Mouse (Mus musculus) gonadal fat pad, adult 2 months (tissue): ENCODE results near the gene Slain2. TPM values are rescaled to one million over a fixed set of nuclear protein-coding genes. Genes with fewer than 3 reads are reported as not detected.
"Not testable (repeated sequence)": the region's sequence is repeated elsewhere in the genome, so short reads cannot be mapped to it uniquely, and the experiment has no call there.

Source experiments
- DNase-seq: peaks from one replicate; pipeline ENCODE4 v3.0.0-alpha.2; 2012; ENCODE audit warnings: low read depth
- polyA plus RNA-seq: library from polyadenylated mRNA; depleted of rRNA; stranded (reverse); fragments of >200 nt; gene quantifications from 2 replicates; pipeline ENCODE4 v1.2.3, GENCODE M21; 2012; rRNA removed

Slain2 gene
- polyA plus RNA-seq, 1 experiment = 19.8 TPM

DNA sequence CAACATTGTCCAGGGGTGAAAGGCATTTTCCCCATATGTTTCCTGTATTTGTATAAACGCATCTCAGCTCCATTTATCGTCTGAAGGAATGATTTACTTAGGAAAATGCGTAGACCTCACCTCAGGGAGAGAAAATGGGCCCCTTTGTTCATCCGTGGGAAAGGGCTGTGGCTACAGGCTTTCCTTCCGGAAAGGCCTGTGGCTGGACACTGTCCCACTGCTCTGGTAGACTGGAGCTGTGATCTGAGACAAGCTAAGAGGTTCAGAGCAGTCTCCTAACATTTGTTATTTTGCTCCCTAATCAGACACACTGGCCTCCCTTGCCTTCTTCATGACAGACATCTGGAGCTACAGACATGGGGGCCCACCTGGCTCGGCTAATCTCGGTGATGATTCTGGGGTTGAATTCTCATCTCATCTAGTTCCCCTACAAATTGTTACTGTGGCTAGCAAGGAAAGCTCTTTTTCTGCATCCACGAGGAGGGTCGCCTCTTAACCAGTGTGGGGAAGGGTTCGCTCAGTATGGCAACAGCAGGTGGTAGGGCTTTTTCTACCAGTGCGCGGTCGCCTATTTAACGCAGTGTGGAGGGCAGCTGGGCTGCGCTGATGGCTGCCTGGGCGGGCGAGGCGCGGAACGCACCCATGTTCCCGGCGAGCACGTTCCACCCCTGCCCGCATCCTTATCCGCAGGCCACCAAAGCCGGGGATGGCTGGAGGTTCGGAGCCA lies 98.9 kb downstream of the Slain2 start:
- not testable (repeated sequence) for DNase-seq

DNA sequence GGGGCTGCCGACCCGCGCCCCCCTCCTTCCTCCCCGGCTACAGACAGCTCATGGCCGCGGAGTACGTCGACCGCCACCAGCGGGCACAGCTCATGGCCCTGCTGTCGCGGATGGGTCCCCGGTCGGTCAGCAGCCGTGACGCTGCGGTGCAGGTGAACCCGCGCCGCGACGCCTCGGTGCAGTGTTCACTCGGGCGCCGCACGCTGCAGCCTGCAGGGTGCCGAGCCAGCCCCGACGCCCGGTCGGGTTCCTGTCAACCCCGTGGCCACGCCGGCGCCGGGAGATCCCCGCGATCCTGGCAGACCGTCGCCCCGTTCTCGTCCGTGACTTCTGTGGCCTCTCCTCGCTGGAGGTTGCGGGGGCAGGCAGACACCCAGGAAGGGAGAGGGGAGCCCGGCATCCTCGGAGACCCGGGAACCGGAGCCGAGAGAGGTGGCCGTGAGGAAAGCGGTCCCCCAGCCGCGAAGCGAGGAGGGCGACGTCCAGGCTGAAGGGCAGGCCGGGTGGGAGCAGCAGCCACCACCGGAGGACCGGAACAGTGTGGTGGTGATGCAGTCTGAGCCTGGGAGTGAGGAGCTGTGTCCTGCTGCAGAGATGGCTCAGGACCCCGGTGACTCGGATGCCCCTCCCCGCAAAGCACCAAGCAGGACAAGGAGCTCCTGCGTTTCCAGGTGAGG lies 99.6 kb downstream of the Slain2 start:
- not testable (repeated sequence) for DNase-seq

DNA sequence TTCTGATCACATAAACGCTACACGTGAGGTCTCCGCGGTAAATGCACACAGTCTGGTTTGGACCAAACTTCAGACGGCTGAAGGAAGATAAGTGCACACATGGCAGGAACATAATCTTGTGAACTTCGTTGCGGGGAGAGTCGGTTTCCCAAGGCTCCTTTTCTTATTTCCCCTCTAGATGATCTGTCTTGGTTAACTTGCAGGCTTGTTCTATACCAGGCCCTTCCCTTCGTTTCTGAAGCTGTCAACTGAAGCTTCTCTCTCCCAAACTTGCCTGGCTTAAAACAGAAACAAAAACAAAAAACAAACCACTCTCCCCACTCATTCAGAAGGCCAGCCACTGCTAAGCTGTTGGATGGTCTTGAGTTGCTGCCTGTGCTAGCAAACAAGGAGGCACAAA lies 100.6 kb downstream of the Slain2 start:
- no peak for DNase-seq

DNA sequence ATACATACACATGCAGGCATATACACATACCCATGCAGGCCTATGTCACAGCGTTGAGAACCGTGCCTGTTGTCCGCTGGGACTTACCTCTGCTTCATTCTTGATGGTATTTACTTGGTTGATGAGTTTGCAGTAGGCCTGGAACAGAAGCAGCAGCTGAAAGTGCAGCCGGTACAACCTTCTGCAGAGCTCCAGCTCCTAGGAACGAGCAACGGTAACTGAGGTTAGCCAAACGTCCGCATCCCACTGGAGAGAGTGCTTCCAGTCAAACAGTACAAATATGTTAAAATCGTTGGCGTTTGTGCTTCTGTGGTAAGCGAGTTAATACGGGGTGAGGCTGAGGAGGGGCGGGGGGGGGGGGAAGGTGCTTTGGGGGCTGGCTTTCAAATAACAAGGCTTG lies 109.7 kb downstream of the Slain2 start:
- DNase-seq = no peak

Other genes starting within 250 kb of the Slain2 start
- 0.20 and 0.33 TPM in 2 replicates for gene Txk, start 161.5 kb upstream of the Slain2 start, polyA plus RNA-seq
- 3.0 and 3.5 TPM in 2 replicates for gene Tec, start 45.8 kb upstream of the Slain2 start, polyA plus RNA-seq
- not detected in 2 replicates for gene Gm10135, start 60.4 kb downstream of the Slain2 start, polyA plus RNA-seq
- 0.14 and 0.15 TPM in 2 replicates for gene Slc10a4, start 92.6 kb downstream of the Slain2 start, polyA plus RNA-seq